Mouse (Mus musculus): ENCODE results near the gene Aloxe3.
"Not testable (repeated sequence)": the region's sequence is repeated elsewhere in the genome, so short reads cannot be mapped to it uniquely, and the experiment has no call there.

Aloxe3 gene

GRCm38 (mm10) chr11:69125852-69125918 is at the start of gene Aloxe3:
Gene Aloxe3, plus strand, starts transcription at chr11:69125896.
- no peak for DNase-seq (ENCODE audit: low spot score in 2 of 2)

- DNase-seq (ENCODE audit: low spot score in 2 of 2): no peak
Measured at GRCm38 (mm10) chr11:69076572-69076971, 49.1 kb upstream of the Aloxe3 start.

DNA sequence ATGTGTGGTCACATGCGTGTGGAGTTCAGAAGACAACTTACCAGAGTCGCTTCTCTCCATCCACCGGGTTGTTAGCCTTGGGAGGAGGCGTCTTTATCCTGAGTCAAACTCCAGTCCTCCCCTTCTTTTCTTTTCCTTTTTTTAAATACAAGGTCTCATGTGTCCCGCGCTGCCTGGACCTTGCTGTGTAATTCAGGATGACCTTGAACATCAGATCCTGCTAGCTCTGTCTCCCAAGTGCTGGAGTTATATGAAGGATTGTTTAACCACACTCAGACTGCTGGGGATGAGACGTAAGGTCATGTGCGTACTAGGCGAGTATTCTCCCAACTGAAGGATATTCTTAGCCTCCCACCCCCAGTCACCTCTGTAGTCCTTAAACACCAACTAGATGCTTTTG is 48.4 kb upstream of the Aloxe3 start:
- DNase-seq (ENCODE audit: low spot score in 2 of 2): no peak

DNA sequence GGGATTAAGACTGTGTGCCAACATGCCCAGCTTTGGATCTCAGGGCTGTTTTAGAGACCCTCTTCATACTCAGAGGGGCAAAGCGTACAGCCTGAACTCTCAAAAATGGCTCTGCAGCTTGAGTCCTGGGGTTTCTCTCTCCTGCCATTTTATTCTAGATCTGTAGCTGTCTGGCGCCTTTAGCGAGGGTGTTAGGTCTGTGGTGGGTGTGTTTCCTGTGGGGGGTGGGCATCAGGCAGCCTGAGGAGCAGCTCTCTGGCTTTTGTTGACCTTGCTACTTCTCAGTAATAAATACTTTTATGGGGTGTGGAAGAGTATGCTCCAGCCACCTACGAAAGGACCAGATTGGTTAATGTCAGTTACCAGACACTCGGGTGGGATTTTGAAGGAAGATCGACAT is 47.7 kb upstream of the Aloxe3 start:
- no peak for DNase-seq (ENCODE audit: low spot score in 2 of 2)

DNA sequence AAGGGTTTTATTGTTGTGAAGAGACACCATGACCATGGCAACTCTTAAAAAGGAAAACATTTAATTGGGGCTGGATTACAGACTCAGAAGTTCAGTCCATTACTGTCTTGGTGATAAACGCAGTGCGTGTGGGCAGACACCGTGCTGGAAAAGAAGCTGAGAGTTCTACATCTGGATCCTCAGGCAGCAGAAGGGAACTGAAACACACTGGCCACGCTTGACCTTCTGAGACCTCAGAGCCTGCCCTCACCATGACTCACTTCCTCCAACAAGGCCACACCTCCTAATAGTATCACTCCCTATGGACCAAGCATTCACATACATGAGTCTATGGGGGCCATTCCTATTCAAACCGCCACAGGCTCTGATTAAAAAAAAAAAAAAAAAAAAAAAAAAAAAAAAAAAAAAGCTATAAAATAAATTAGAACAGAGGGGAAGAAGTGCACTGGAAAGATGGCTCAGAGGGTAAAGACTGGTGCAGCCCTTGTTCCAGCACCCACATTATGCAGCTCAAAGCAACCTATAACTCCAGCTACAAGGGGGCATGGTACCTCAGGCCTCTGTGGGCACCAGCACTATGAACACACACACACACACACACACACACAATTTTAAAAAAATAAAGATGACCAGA is 46.8 kb upstream of the Aloxe3 start:
- peak; percentile 82 for DNase-seq (ENCODE audit: low spot score in 2 of 2)

GRCm38 (mm10) chr11:69080102-69080854 is 45.4 kb upstream of the Aloxe3 start:
- DNase-seq (ENCODE audit: low spot score in 2 of 2): no peak

- DNase-seq (ENCODE audit: low spot score in 2 of 2): no peak
Measured at GRCm38 (mm10) chr11:69080855-69081222, 44.9 kb upstream of the Aloxe3 start.

- no peak for DNase-seq (ENCODE audit: low spot score in 2 of 2)
Measured at GRCm38 (mm10) chr11:69081613-69082012, 44.1 kb upstream of the Aloxe3 start.

GRCm38 (mm10) chr11:69085608-69086007 is 40.1 kb upstream of the Aloxe3 start:
- no peak for DNase-seq (ENCODE audit: low spot score in 2 of 2)

- no peak for DNase-seq (ENCODE audit: low spot score in 2 of 2)
Measured at GRCm38 (mm10) chr11:69086390-69086789, 39.3 kb upstream of the Aloxe3 start.

DNA sequence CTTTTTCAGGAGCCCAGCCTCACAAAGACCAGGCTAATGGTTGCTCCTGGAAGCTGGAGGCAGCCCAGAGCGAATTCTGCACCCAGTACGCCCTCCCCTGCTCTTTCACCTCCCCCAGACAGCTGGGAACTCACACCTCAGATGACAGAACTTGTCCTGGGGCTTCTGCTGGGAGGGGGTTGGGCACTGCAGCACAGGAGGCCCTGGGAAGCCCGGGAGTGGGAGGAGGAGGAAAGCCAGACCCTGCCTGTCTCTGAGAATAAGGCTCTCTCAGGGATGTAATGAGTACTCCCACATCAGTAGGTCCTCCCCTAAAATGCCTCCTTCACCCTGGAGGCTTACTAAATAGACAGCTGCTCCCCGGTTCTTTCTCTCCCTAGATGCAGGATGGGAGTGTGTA is 38.6 kb upstream of the Aloxe3 start:
- DNase-seq (ENCODE audit: low spot score in 2 of 2): no peak

DNA sequence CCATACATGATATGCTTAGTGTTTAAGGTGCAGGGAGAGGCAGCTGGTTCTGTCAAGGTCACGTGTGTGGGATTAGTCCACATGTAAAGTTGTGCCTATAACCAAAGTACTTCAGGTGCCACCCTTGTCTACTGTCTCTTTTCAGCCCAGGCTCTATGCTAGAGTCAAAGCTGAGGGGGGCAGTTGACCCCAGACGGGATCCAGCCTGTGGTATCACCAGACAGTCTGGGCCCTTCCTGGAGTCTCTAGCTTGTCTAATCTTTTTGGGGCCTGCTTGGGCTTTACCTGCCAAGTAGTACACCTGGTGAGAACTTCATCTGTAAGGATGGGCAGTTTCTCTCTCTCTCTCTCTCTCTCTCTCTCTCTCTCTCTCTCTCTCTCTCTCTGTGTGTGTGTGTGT is 38.1 kb upstream of the Aloxe3 start:
- no peak for DNase-seq (ENCODE audit: low spot score in 2 of 2)

DNA sequence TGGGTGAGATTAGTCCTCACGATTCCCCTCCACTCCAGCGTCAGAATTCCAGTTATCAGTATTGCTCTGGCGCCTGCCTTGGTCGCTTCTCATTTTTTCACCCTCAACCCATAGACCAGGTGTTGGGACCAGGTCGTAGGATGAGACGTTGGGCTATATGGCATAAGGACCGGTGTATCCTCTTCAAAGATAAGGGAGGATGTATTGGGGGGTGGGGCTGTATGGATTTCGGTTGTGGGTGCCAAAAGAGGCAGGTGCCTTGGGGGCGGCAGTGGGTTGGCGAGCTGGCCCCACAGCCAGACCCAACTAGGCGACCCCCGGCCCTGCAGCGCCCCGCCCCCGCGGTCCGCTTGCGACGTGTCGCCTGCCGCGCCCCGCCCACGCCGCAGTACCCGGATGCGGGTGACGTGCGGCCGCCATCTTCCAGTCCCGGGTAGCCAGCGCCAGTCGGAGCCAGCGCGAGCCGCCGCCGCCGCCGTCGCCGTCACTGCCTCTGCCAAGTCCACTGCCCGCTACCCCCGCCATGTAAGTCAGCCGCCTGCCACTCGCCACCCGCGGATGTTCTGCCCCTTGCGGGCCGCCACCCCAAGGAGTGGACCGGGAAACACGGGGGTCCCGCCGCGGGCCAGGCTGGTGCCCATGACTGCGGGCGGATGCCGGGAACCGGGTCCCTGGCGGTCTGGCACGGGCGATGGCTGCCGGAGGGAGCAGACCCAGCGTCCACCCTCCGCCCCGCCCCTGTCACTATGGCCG is 37.4 kb upstream of the Aloxe3 start, which contains the start of gene Vamp2:
TSS of gene Vamp2 (plus strand) at position 388 of the 753 bp plus-strand sequence.
- DNase-seq (ENCODE audit: low spot score in 2 of 2): peak; percentile 84 to 86

DNA sequence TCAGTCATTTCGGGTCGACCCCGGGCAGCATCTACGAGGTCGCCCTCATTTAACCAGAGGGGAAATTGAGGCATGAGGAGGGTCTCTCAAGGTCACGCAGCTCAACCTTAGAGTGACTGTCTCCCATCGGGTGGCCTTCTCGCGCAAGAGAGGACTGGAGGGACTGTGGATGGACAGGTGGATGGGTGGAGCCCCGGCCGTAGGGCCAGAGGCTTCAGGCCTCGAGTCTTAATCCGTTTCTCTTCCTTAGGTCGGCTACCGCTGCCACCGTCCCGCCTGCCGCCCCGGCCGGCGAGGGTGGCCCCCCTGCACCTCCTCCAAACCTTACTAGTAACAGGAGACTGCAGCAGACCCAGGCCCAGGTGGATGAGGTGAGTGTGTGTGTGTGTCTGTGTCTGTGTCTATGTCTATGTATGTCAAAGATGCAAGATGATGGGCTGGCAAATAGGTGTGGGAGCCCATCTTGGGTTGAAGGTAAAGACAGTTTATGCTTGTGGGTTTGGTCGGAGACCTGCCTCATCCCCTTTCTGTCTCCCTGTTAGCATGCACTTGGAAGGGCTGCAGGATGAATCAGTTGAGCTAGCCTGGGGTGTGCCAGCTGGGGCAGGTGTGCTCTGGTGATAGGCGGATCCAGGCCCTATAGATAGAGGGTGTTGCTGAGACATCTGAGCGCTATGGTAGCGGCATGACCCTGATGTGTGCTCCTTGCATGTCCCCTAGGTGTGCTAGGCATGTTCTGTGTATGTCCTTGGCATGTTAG is 36.7 kb upstream of the Aloxe3 start:
- DNase-seq (ENCODE audit: low spot score in 2 of 2): peak in 1 of 2 experiments; percentile 58

DNA sequence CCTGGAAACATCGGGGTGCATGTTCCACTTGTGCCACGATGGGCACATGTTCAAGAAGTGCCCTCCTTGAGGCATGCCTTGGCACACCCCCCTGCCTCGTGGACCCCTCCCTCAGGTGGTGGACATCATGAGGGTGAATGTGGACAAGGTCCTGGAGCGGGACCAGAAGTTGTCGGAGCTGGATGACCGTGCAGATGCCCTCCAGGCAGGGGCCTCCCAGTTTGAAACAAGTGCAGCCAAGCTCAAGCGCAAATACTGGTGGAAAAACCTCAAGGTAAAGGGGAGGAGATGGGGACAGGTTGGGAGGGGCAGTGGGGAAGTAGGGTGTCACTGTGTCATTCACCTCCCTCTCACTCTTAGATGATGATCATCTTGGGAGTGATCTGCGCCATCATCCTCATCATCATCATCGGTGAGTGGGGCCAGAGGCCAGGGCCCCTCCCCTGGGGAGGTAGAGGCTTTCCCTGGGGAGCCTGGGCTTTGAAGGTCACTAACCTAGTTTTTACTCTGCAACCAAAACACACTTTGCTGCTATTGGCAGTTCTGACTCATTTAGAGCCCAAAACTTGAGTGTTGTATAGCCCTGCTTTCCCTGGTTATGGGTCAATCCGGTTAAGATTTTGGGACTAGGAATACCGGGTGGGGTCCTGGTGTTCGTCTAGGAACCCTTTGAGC is 35.9 kb upstream of the Aloxe3 start:
- no peak for DNase-seq (ENCODE audit: low spot score in 2 of 2)

GRCm38 (mm10) chr11:69090367-69090766 is 35.3 kb upstream of the Aloxe3 start:
- DNase-seq (ENCODE audit: low spot score in 2 of 2): no peak

DNA sequence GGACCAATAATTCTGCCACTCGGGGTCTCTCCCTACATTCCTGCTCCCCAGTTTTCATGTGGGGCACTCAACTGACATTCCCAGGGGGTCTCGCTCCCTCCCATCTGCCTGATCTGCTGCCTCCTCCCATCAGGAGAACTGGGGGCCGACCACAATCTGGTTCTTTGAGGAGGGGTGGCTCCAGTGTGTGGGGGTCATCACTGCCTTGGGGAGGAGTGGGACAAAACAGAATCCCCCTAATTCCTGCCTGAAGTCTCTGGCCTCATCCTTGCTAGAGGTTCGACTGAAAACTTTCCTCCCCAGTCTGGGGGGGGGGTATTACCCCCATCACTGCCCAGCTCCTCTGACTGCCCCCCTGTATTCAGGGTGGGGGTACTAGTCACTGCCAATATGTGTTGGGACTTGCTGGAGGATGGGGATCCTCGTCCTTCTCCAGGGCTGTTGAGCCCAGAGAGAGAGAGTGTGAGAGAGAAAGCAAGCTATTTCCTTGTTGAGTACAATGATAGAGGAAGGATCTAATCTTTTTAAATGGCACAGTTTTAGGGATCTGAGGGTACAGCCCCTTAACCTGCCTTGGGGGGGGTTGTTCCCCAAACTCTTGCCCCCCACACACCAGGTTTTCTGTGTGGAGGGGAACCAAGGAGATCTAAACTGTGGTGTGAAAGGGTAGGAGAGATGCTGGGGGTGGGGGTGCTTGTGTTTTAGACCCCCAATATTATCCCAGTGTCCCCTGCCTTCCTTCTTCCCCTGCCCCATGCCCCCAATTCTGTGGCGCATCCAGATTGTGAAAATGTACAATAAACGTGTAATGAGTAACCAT is 33.9 kb upstream of the Aloxe3 start:
- no peak for DNase-seq (ENCODE audit: low spot score in 2 of 2)

- DNase-seq (ENCODE audit: low spot score in 2 of 2): peak; percentile 80 to 86
Measured at GRCm38 (mm10) chr11:69092386-69092751, 33.3 kb upstream of the Aloxe3 start.

- no peak for DNase-seq (ENCODE audit: low spot score in 2 of 2)
Measured at GRCm38 (mm10) chr11:69092871-69093270, 32.8 kb upstream of the Aloxe3 start.

GRCm38 (mm10) chr11:69093856-69094255 is 31.8 kb upstream of the Aloxe3 start:
- not testable (repeated sequence) for DNase-seq (ENCODE audit: low spot score in 2 of 2)
